Mouse (Mus musculus): ENCODE data around the gene Nppa. TPM values are rescaled to one million over a fixed set of nuclear protein-coding genes. Genes with fewer than 3 reads are reported as not detected.
"Not testable (repeated sequence)": the region's sequence is repeated elsewhere in the genome, so short reads cannot be mapped to it uniquely, and the experiment has no call there.

Nppa gene
- polyA plus RNA-seq, 1 experiment, result 0.32 TPM

- TF ChIP-seq CTCF (IDR thresholded peaks at IDR 0.05; ENCODE audit: extremely low read depth, insufficient read depth, insufficient read length, insufficient replicate concordance) (no peak), POLR2A (IDR thresholded peaks at IDR 0.05; ENCODE audit: low read depth, low read length) (no peak)
- Histone ChIP-seq H3K4me1 (ENCODE audit: control insufficient read depth, insufficient read depth, insufficient read length) (peaks cover 14% of the 10 kb centered on the region), H3K4me3 (ENCODE audit: extremely low read depth, insufficient read depth, insufficient read length) (peak overlapping the region; percentile 67), H3K36me3 (ENCODE audit: control insufficient read depth, insufficient read depth, low read length) (0 out of 2 replicates have a peak, but pooled peaks cover 2% of the 10 kb centered on the region), H3K27me3 (ENCODE audit: control insufficient read depth, insufficient read depth, low read length) (no peaks in the 10 kb centered on the region), H3K27ac (ENCODE audit: insufficient read depth, low read length) (peak overlapping the region; percentile 47)
- no peak for DNase-seq (ENCODE audit: low read depth in 1 of 2, low spot score in 2 of 2)
- WGBS, result 25% methylated on average over 19 of the region's 19 CpGs
Measured at GRCm38 (mm10) chr4:148039254-148040028, 38.9 kb downstream of the Nppa start.

GRCm38 (mm10) chr4:148040029-148040830 is 39.7 kb downstream of the Nppa start:
- Histone ChIP-seq H3K4me1 (ENCODE audit: control insufficient read depth, insufficient read depth, insufficient read length) (peaks cover 14% of the 10 kb centered on the region), H3K27me3 (ENCODE audit: control insufficient read depth, insufficient read depth, low read length) (no peaks in the 10 kb centered on the region), H3K27ac (ENCODE audit: insufficient read depth, low read length) (peak overlapping the region; percentile 51), H3K36me3 (ENCODE audit: control insufficient read depth, insufficient read depth, low read length) (0 out of 2 replicates have a peak, but pooled peaks cover 2% of the 10 kb centered on the region), H3K4me3 (ENCODE audit: extremely low read depth, insufficient read depth, insufficient read length) (no peak overlapping the region; the same call in 1 of the 2 replicates)
- DNase-seq (ENCODE audit: low read depth in 1 of 2, low spot score in 2 of 2), result no peak
- WGBS, result 73% methylated on average over 15 of the region's 15 CpGs
- no peak for TF ChIP-seq POLR2A (IDR thresholded peaks at IDR 0.05; ENCODE audit: low read depth, low read length)
- TF ChIP-seq CTCF (IDR thresholded peaks at IDR 0.05; ENCODE audit: extremely low read depth, insufficient read depth, insufficient read length, insufficient replicate concordance), result no peak

GRCm38 (mm10) chr4:148040933-148041610 is 40.5 kb downstream of the Nppa start:
- peak in 1 of 2 experiments; percentile 25 for DNase-seq (ENCODE audit: low read depth in 1 of 2, low spot score in 2 of 2)
- H3K36me3 ChIP-seq (ENCODE audit: control insufficient read depth, insufficient read depth, low read length), result 0 out of 2 replicates have a peak, but pooled peaks cover 2% of the 10 kb centered on the region
- peak overlapping the region; percentile 51 for H3K27ac ChIP-seq (ENCODE audit: insufficient read depth, low read length)
- TF ChIP-seq POLR2A (IDR thresholded peaks at IDR 0.05; ENCODE audit: low read depth, low read length) (no peak), CTCF (IDR thresholded peaks at IDR 0.05; ENCODE audit: extremely low read depth, insufficient read depth, insufficient read length, insufficient replicate concordance) (no peak)
- 5% methylated on average over 19 of the region's 19 CpGs for WGBS
- H3K4me1 ChIP-seq (ENCODE audit: control insufficient read depth, insufficient read depth, insufficient read length), result peaks cover 14% of the 10 kb centered on the region
- H3K4me3 ChIP-seq (ENCODE audit: extremely low read depth, insufficient read depth, insufficient read length), result peak overlapping the region; percentile 62
- no peaks in the 10 kb centered on the region for H3K27me3 ChIP-seq (ENCODE audit: control insufficient read depth, insufficient read depth, low read length)

GRCm38 (mm10) chr4:148041611-148042191 is 41.2 kb downstream of the Nppa start:
- Histone ChIP-seq H3K4me1 (ENCODE audit: control insufficient read depth, insufficient read depth, insufficient read length) (peaks cover 14% of the 10 kb centered on the region), H3K4me3 (ENCODE audit: extremely low read depth, insufficient read depth, insufficient read length) (peak overlapping the region; percentile 62), H3K36me3 (ENCODE audit: control insufficient read depth, insufficient read depth, low read length) (0 out of 2 replicates have a peak, but pooled peaks cover 2% of the 10 kb centered on the region), H3K27ac (ENCODE audit: insufficient read depth, low read length) (peak overlapping the region; percentile 39), H3K27me3 (ENCODE audit: control insufficient read depth, insufficient read depth, low read length) (no peaks in the 10 kb centered on the region)
- 6% methylated on average over 16 of the region's 16 CpGs for WGBS
- DNase-seq (ENCODE audit: low read depth in 1 of 2, low spot score in 2 of 2), result peak in 1 of 2 experiments; percentile 19
- TF ChIP-seq CTCF (IDR thresholded peaks at IDR 0.05; ENCODE audit: extremely low read depth, insufficient read depth, insufficient read length, insufficient replicate concordance), result no peak
- TF ChIP-seq POLR2A (IDR thresholded peaks at IDR 0.05; ENCODE audit: low read depth, low read length), result no peak

GRCm38 (mm10) chr4:148043327-148043726 is 42.8 kb downstream of the Nppa start:
- not testable (repeated sequence) for H3K4me3 ChIP-seq (ENCODE audit: extremely low read depth, insufficient read depth, insufficient read length); H3K27ac ChIP-seq (ENCODE audit: insufficient read depth, low read length); DNase-seq (ENCODE audit: low read depth in 1 of 2, low spot score in 2 of 2); H3K27me3 ChIP-seq (ENCODE audit: control insufficient read depth, insufficient read depth, low read length); H3K36me3 ChIP-seq (ENCODE audit: control insufficient read depth, insufficient read depth, low read length)
- 95% methylated on average over 8 of the region's 8 CpGs for WGBS
- peaks cover 14% of the 10 kb centered on the region for H3K4me1 ChIP-seq (ENCODE audit: control insufficient read depth, insufficient read depth, insufficient read length)

- DNase-seq (ENCODE audit: low read depth in 1 of 2, low spot score in 2 of 2), result no peak
- TF ChIP-seq POLR2A (IDR thresholded peaks at IDR 0.05; ENCODE audit: low read depth, low read length) (no peak), CTCF (IDR thresholded peaks at IDR 0.05; ENCODE audit: extremely low read depth, insufficient read depth, insufficient read length, insufficient replicate concordance) (no peak)
- H3K4me1 ChIP-seq (ENCODE audit: control insufficient read depth, insufficient read depth, insufficient read length), result peaks cover 14% of the 10 kb centered on the region; the same call in 1 of the 2 replicates
- H3K36me3 ChIP-seq (ENCODE audit: control insufficient read depth, insufficient read depth, low read length), result peaks cover 10% of the 10 kb centered on the region
- no peak overlapping the region for H3K4me3 ChIP-seq (ENCODE audit: extremely low read depth, insufficient read depth, insufficient read length)
- H3K27me3 ChIP-seq (ENCODE audit: control insufficient read depth, insufficient read depth, low read length), result no peaks in the 10 kb centered on the region
- WGBS, result 87% methylated on average over 2 of the region's 2 CpGs
- H3K27ac ChIP-seq (ENCODE audit: insufficient read depth, low read length), result no peak overlapping the region
Measured at GRCm38 (mm10) chr4:148044113-148044512, 43.6 kb downstream of the Nppa start.
